Mouse (Mus musculus) ovary, postnatal 10 days (tissue): ENCODE measurements around the gene Lrrc4b.

Source experiments
- DNase-seq: peaks from one replicate; pipeline ENCODE4 v3.0.0; 2022; ENCODE audit warnings: low spot score

Lrrc4b gene

GRCm38 (mm10) chr7:44486927-44487575 lies 58.2 kb downstream of the Lrrc4b start:
- DNase-seq, result no peak

GRCm38 (mm10) chr7:44487936-44488335 lies 59.1 kb downstream of the Lrrc4b start:
- DNase-seq, result no peak

GRCm38 (mm10) chr7:44488545-44488944 lies 59.7 kb downstream of the Lrrc4b start:
- DNase-seq, result no peak

- DNase-seq, result no peak
Observed at GRCm38 (mm10) chr7:44490281-44490680, 61.5 kb downstream of the Lrrc4b start.

- DNase-seq, result no peak
Observed at GRCm38 (mm10) chr7:44491391-44491790, 62.6 kb downstream of the Lrrc4b start.

GRCm38 (mm10) chr7:44492166-44492826 lies 63.5 kb downstream of the Lrrc4b start:
- DNase-seq, result no peak

GRCm38 (mm10) chr7:44494681-44495080 lies 65.9 kb downstream of the Lrrc4b start:
- no peak for DNase-seq

- no peak for DNase-seq
Observed at GRCm38 (mm10) chr7:44495086-44495485, 66.3 kb downstream of the Lrrc4b start.

- peak; percentile 96 for DNase-seq
Observed at GRCm38 (mm10) chr7:44495992-44496770, 67.4 kb downstream of the Lrrc4b start, which contains the start of the genes Emc10 and Fam71e1. TSS of gene Emc10 (minus strand) at chr7:44496529. TSS of gene Fam71e1 (plus strand) at chr7:44496581.

GRCm38 (mm10) chr7:44496771-44497109 lies 67.9 kb downstream of the Lrrc4b start:
- DNase-seq, result peak; percentile 17

- DNase-seq, result no peak
Observed at GRCm38 (mm10) chr7:44497361-44498055, 68.7 kb downstream of the Lrrc4b start.

GRCm38 (mm10) chr7:44498922-44499321 lies 70.1 kb downstream of the Lrrc4b start:
- DNase-seq, result no peak

- DNase-seq, result no peak
Observed at GRCm38 (mm10) chr7:44500046-44500445, 71.2 kb downstream of the Lrrc4b start.

GRCm38 (mm10) chr7:44501563-44502115 lies 72.8 kb downstream of the Lrrc4b start:
- no peak for DNase-seq

- no peak for DNase-seq
Observed at GRCm38 (mm10) chr7:44507491-44507890, 78.7 kb downstream of the Lrrc4b start.
